Mouse (Mus musculus) pancreas, adult 10 weeks (tissue): Measurements from ENCODE around the gene Cep95. TPM values are rescaled to one million over a fixed set of nuclear protein-coding genes. Genes with fewer than 3 reads are reported as not detected.

Experiments used
- polyA plus RNA-seq: library from polyadenylated mRNA; stranded (reverse); fragments of 350-450 nt; fragmentation: Illumina TruSeq; extraction: RNeasy Lipid Tissue Mini Kit (QIAGEN cat#74804); gene quantifications from one replicate; pipeline ENCODE4 v1.2.3, GENCODE M21; 2015; ENCODE audit warnings: low read depth, low replicate concordance; ENCODE audit not compliant: insufficient read depth

The Cep95 gene
- 6.5 TPM for polyA plus RNA-seq

DNA sequence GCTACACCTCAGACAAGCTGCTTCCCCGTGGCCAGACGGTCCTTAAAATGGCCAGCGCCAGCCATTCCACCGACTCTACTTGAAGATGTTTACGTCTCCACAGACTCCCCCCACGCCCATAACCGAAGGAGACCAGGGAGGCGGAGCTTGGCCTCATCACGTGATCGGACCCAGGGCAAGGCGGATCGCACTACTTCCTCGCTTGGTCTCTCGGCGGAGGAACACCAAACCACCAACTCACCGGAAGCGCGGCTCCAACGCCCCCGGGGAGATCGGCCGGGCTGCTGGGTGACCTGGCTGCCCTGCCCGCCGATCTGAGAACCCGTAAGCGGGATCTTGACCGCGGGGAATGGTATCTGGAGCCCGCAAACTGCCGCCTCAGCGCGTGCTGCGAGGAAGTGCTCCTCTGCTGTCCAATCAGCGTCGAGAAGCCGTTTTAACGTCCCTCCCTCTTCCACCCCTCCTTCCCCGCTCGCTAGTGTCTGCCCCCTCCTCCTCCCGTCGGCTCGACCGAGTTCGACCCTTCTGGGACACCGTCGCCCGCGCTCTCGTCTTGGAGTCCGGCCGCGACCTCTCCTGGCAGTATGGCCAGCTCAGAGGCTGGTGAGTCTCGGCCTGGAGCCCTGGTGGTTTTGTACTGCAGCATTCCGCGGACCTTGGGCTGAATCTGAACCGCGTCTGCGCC lies at the start of gene Cep95, which contains the start of gene Ddx5:
Cep95 (plus strand) TSS at position 478 of the 685 bp plus-strand sequence.
Ddx5 (minus strand) TSS at position 411 of the 685 bp plus-strand sequence.

DNA sequence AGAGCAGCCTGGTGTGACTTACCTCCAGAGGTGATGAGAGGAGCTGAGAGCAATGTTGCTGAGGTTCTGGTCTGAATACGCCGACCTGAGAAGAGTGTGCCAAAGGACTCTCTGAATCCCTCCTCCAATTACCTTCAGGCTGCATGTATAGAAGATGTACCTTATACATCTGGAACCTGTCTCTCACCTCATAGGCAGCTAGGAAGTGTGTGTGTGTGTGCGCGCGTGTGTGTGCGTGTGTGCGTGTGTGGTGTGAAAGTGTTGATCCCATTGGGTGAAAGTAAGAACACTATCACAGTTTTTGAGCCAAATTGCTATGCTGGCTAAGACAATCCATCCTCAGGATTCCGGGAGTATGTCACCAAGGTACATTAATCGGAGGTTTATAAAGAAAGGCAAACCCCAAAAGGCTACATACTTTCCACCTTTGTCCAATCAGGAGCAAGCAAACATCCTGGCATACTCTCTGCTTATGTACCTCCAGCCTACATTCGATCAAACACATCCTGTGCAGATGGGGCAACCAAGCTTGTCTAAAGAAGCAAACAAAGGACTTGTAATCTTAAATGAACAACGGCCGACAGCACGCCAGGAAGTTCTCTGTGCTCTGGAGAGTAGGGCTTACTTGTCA lies 38.8 kb upstream of the Cep95 start, which contains the start of gene Pecam1:
Pecam1 (minus strand) TSS at position 508 of the 631 bp plus-strand sequence.

DNA sequence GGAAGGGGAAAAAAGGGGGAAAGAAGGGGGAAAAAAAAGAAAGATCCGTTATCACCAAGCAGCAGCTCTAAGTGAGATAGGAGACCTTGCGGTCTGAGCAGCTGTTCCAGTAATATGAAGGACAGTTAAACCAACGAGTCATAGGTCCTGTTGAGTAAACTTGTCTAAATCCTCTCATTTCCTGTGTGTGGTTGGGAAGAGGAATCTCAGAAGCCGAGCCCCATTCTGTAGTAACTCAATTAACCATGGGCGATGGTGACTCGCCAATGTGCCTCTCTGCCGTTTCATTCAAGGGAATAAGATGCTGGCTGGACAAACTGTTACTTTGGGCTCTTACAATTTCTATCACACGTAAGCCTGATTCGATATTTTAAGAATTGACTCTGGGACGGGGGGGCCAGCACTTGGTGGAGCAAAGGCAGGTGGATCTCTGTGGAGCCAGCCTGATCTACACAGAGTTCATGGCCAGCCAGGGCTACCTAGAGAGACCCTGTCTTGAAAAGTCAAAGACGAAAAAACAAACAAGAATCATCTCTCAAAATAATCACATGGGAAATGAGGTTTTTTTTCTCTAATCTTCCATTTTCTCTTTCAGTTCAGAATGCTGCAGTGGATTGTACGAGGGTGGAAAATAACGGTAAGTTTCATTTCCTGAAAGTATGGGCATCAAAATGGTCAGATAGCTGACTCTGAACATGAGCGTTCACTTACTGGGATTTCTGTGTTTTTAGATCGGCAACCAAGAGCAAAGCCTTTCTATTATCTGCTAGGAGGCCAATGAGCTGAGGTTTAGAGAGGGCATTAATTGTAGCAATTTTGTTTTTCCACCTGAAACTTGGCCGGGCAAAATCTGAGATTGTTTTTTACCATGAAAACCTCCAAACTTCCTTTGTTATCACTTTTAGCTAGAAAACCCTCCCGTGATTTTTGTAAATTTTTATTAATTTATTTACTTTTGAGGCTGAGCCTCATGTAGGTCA lies 37.7 kb upstream of the Cep95 start, which contains the start of gene Milr1:
Milr1 (plus strand) TSS at position 188 of the 980 bp plus-strand sequence.

DNA sequence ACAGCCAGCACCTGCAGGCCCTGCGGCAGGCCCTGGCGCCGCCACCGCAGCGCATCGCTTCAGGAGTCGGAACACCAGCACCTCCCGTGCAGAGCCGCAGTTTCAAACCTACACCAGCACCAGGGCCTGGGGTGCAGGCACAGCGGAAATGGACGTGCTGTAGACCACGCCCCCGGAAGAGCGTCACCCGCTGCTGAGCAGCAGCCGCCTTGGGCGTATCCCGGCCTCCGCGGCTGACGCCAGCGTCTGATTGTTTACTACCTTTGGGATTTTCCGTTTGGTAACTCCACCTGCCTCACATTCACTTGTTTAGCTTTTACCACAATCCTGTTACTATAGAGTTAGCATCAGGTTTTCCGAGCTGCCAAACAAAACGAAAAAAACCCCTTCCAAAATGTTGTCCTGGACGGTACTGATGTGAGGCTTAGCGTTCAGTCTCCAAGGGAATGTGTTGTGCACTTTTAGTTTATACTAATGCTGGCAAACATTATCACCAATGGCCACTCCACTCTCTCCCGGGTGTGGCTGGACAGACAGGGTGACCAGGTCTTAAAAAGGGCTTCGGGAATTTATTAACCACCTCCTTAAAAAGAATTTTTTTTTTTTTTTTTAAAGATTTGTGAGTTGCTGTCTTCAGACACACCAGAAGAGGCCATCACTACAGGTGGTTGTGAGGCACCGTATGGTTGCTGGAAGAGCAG lies 9.5 kb upstream of the Cep95 start, which contains the start of gene Polg2:
Polg2 (minus strand) TSS at position 150 of the 701 bp plus-strand sequence.

Other genes starting within 250 kb of the Cep95 start
- gene Tex2, start 175.8 kb upstream of the Cep95 start, polyA plus RNA-seq: 6.3 TPM
- 80.2 TPM for gene Pecam1, start 38.6 kb upstream of the Cep95 start, polyA plus RNA-seq
- not detected for gene Milr1, start 38.0 kb upstream of the Cep95 start, polyA plus RNA-seq
- 1.7 TPM for gene Polg2, start 9.7 kb upstream of the Cep95 start, polyA plus RNA-seq
- gene Ddx5, start 67 bp upstream of the Cep95 start, polyA plus RNA-seq: 194 TPM
- 6.0 TPM for gene Smurf2, start 131.5 kb downstream of the Cep95 start, polyA plus RNA-seq
- 6.5 TPM for gene Kpna2, start 210.3 kb downstream of the Cep95 start, polyA plus RNA-seq
- 1.6 TPM for gene 1810010H24Rik, start 236.4 kb downstream of the Cep95 start, polyA plus RNA-seq